Mouse (Mus musculus): ENCODE results near the gene Parp9. TPM values are rescaled to one million over a fixed set of nuclear protein-coding genes. Genes with fewer than 3 reads are reported as not detected.

Parp9 gene
- polyA plus RNA-seq, 1 experiment from 2014 or later = 8.4 TPM

DNA sequence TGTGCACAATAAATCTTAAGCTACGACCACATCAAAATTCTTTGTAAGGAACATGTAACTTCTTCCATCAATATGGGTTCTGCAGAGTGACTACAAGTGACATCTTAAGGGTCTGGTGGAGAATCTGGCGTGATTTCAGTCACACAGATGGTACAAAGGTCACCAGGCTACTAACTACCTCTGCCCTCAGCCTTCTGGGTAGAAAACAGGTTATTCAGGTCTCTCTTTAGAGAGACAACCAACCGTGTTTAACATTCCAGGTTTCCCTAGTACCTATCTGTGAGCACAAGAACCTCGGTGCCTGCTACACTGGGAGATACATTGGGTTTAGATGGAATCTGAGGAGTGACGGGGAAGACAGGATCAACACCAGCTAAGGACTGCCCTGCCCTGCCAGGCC lies 24.0 kb upstream of the Parp9 start:
- Histone ChIP-seq H3K9ac (ENCODE audit: low read length) (no peak overlapping the region), H3K4me1 (ENCODE audit: control insufficient read depth in 2 of 2, insufficient read depth in 2 of 2, low read length in 2 of 2) (peaks cover 4 to 10% of the 10 kb centered on the region in 2 experiments; a peak in 3 of 4 replicates), H3K4me2 (ENCODE audit: low read length) (no peak overlapping the region), H3K36me3 (ENCODE audit: control insufficient read depth, insufficient read depth, low read length) (no peaks in the 10 kb centered on the region), H3K27ac (replicated peaks in 1 of 2; ENCODE audit: control insufficient read depth in 1 of 2, insufficient read depth in 1 of 2, low read depth in 2 of 2, low read length in 2 of 2) (no peak overlapping the region), H3K27me3 (ENCODE audit: control insufficient read depth, insufficient read depth, low read length) (no peaks in the 10 kb centered on the region), H3K9me3 (ENCODE audit: control insufficient read depth, low read length) (no peaks in the 10 kb centered on the region), H3K4me3 (ENCODE audit: control insufficient read depth in 1 of 2, insufficient read depth in 1 of 2, low read depth in 1 of 2, low read length in 2 of 2) (no peak overlapping the region)
- 63% methylated on average over 5 of the region's 5 CpGs for WGBS
- ATAC-seq (ENCODE audit: insufficient number of reproducible peaks, insufficient read depth, low FRiP score, low read depth) = no peak

DNA sequence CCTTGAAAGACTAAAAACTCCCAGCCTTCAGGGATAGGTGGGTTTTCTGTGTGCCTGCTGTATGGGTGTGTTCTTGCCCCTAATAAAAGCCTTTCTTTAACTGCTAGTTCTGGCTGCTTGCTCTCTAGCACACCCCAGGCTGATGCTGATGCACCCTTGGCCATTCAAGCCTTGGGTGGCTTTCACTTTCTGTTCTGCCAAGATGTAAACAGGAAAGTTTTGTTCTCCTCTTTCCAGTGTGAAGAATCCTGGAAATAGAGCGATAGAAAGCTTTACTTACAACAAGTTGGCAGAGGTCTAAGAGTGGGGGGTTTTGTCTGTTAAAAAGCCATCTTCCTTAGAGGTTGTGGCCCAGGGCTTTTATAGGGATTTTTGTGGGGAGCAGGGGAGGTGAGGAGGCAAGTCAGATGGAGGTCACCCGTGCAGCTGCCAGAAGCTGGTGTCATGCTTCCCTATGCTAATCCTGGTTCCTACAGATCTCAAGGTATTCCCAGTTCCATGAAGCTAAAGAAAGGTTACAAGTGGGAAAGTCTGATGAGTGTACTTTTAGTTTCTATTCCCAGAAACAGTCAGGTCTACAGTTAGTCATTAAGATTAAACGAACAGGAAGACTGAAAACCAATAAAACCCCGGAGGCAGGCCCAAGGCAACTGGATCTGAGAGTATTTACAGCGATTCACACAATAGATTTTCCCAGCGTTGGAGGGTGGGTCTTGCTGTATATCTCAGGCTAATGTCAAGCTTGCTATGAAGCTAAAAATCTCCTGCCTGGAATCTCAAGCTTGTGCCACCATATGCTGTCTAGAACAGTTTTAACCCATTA lies 19.3 kb upstream of the Parp9 start:
- 84% methylated on average over 6 of the region's 6 CpGs for WGBS
- Histone ChIP-seq H3K36me3 (ENCODE audit: control insufficient read depth, insufficient read depth, low read length) (no peaks in the 10 kb centered on the region), H3K4me1 (ENCODE audit: control insufficient read depth in 2 of 2, insufficient read depth in 2 of 2, low read length in 2 of 2) (peaks cover 4 to 8% of the 10 kb centered on the region in 2 experiments; a peak in 3 of 4 replicates), H3K27ac (replicated peaks in 1 of 2; ENCODE audit: control insufficient read depth in 1 of 2, insufficient read depth in 1 of 2, low read depth in 2 of 2, low read length in 2 of 2) (no peak overlapping the region), H3K27me3 (ENCODE audit: control insufficient read depth, insufficient read depth, low read length) (no peaks in the 10 kb centered on the region), H3K4me3 (ENCODE audit: control insufficient read depth in 1 of 2, insufficient read depth in 1 of 2, low read depth in 1 of 2, low read length in 2 of 2) (no peak overlapping the region), H3K9ac (ENCODE audit: low read length) (no peak overlapping the region), H3K9me3 (ENCODE audit: control insufficient read depth, low read length) (no peaks in the 10 kb centered on the region), H3K4me2 (ENCODE audit: low read length) (no peak overlapping the region)
- no peak for ATAC-seq (ENCODE audit: insufficient number of reproducible peaks, insufficient read depth, low FRiP score, low read depth)

DNA sequence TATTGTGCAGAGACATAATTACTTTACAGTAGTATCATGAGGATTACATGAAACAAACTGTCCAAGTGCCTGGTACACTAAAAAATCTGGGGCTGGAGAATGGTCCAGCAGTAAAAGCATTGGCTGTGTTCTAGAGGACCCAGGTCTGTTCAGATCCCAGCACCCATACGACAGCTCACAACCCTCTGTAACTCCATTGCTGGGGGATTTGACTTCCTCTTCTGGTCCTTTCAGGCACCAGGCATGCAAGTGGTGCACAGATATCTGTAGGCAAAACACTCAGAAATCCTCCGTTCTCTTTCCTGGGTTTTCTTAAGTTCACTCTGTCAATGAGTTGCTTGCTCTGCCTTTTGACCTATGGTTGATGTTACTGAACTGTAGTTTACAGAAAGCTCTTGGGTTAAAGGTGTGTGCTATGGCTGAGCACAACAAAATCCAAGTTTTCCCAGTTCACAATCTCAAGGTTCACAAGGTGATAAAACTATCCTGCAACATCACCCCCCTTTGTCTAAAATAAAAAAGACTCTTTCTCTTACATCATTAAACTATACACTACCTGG lies 16.5 kb upstream of the Parp9 start:
- Histone ChIP-seq H3K9ac (ENCODE audit: low read length) (no peak overlapping the region), H3K4me2 (ENCODE audit: low read length) (no peak overlapping the region), H3K27me3 (ENCODE audit: control insufficient read depth, insufficient read depth, low read length) (no peaks in the 10 kb centered on the region), H3K4me1 (ENCODE audit: control insufficient read depth in 2 of 2, insufficient read depth in 2 of 2, low read length in 2 of 2) (no peaks in the 10 kb centered on the region), H3K9me3 (ENCODE audit: control insufficient read depth, low read length) (no peaks in the 10 kb centered on the region), H3K4me3 (ENCODE audit: control insufficient read depth in 1 of 2, insufficient read depth in 1 of 2, low read depth in 1 of 2, low read length in 2 of 2) (no peak overlapping the region), H3K27ac (replicated peaks in 1 of 2; ENCODE audit: control insufficient read depth in 1 of 2, insufficient read depth in 1 of 2, low read depth in 2 of 2, low read length in 2 of 2) (no peak overlapping the region), H3K36me3 (ENCODE audit: control insufficient read depth, insufficient read depth, low read length) (no peaks in the 10 kb centered on the region)
- WGBS = 81% methylated on average over 2 of the region's 2 CpGs
- ATAC-seq (ENCODE audit: insufficient number of reproducible peaks, insufficient read depth, low FRiP score, low read depth) = no peak

- Histone ChIP-seq H3K27ac (replicated peaks in 1 of 2; ENCODE audit: control insufficient read depth in 1 of 2, insufficient read depth in 1 of 2, low read depth in 2 of 2, low read length in 2 of 2) (no peak overlapping the region), H3K4me1 (ENCODE audit: control insufficient read depth in 2 of 2, insufficient read depth in 2 of 2, low read length in 2 of 2) (no peaks in the 10 kb centered on the region), H3K9me3 (ENCODE audit: control insufficient read depth, low read length) (no peaks in the 10 kb centered on the region), H3K36me3 (ENCODE audit: control insufficient read depth, insufficient read depth, low read length) (0 out of 2 replicates have a peak, but pooled peaks cover under 1% of the 10 kb centered on the region), H3K27me3 (ENCODE audit: control insufficient read depth, insufficient read depth, low read length) (no peaks in the 10 kb centered on the region), H3K4me3 (ENCODE audit: control insufficient read depth in 1 of 2, insufficient read depth in 1 of 2, low read depth in 1 of 2, low read length in 2 of 2) (no peak overlapping the region), H3K9ac (ENCODE audit: low read length) (no peak overlapping the region), H3K4me2 (ENCODE audit: low read length) (no peak overlapping the region)
- 67% methylated on average over 3 of the region's 3 CpGs for WGBS
- ATAC-seq (ENCODE audit: insufficient number of reproducible peaks, insufficient read depth, low FRiP score, low read depth) = no peak
These were observed 15.9 kb upstream of the Parp9 start for GRCm38 (mm10) chr16:35922301-35922895.

- WGBS = 80% methylated on average over 7 of the region's 7 CpGs
- H3K4me3 ChIP-seq (ENCODE audit: control insufficient read depth in 1 of 2, insufficient read depth in 1 of 2, low read depth in 1 of 2, low read length in 2 of 2) = no peak overlapping the region
- no peaks in the 10 kb centered on the region for H3K9me3 ChIP-seq (ENCODE audit: control insufficient read depth, low read length)
- H3K36me3 ChIP-seq (ENCODE audit: control insufficient read depth, insufficient read depth, low read length) = peaks cover 5% of the 10 kb centered on the region
- no peak overlapping the region for H3K27ac ChIP-seq (replicated peaks in 1 of 2; ENCODE audit: control insufficient read depth in 1 of 2, insufficient read depth in 1 of 2, low read depth in 2 of 2, low read length in 2 of 2)
- ATAC-seq (ENCODE audit: insufficient number of reproducible peaks, insufficient read depth, low FRiP score, low read depth) = no peak
- no peak overlapping the region for H3K4me2 ChIP-seq (ENCODE audit: low read length)
- H3K27me3 ChIP-seq (ENCODE audit: control insufficient read depth, insufficient read depth, low read length) = no peaks in the 10 kb centered on the region
- H3K4me1 ChIP-seq (ENCODE audit: control insufficient read depth in 2 of 2, insufficient read depth in 2 of 2, low read length in 2 of 2) = no peaks in the 10 kb centered on the region
- no peak overlapping the region for H3K9ac ChIP-seq (ENCODE audit: low read length)
These were observed 14.6 kb upstream of the Parp9 start for GRCm38 (mm10) chr16:35923546-35924198.

DNA sequence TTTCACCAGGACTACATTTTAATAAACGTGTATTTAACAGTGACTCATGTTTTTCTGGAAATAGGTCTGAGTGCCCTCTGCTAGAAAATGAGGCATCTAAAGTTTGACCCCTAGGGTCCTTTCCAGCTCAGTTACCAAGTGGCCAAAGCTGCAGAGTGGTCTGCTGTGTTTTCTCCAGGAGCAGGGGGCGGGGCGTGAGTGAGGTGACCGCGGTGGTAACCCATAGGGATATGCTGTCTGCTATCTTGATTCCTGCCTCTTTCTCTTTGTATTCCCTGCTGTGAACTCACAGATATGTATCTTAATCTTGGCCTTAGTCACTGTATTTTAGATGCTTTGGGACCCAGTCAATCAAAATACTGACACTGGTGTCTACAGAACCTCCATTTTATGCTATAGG lies 13.9 kb upstream of the Parp9 start:
- Histone ChIP-seq H3K36me3 (ENCODE audit: control insufficient read depth, insufficient read depth, low read length) (peaks cover 11% of the 10 kb centered on the region), H3K27me3 (ENCODE audit: control insufficient read depth, insufficient read depth, low read length) (no peaks in the 10 kb centered on the region), H3K27ac (replicated peaks in 1 of 2; ENCODE audit: control insufficient read depth in 1 of 2, insufficient read depth in 1 of 2, low read depth in 2 of 2, low read length in 2 of 2) (no peak overlapping the region), H3K4me2 (ENCODE audit: low read length) (no peak overlapping the region), H3K4me3 (ENCODE audit: control insufficient read depth in 1 of 2, insufficient read depth in 1 of 2, low read depth in 1 of 2, low read length in 2 of 2) (no peak overlapping the region), H3K9me3 (ENCODE audit: control insufficient read depth, low read length) (no peaks in the 10 kb centered on the region), H3K4me1 (ENCODE audit: control insufficient read depth in 2 of 2, insufficient read depth in 2 of 2, low read length in 2 of 2) (no peaks in the 10 kb centered on the region), H3K9ac (ENCODE audit: low read length) (no peak overlapping the region)
- WGBS = 83% methylated on average over 5 of the region's 5 CpGs
- ATAC-seq (ENCODE audit: insufficient number of reproducible peaks, insufficient read depth, low FRiP score, low read depth) = no peak

DNA sequence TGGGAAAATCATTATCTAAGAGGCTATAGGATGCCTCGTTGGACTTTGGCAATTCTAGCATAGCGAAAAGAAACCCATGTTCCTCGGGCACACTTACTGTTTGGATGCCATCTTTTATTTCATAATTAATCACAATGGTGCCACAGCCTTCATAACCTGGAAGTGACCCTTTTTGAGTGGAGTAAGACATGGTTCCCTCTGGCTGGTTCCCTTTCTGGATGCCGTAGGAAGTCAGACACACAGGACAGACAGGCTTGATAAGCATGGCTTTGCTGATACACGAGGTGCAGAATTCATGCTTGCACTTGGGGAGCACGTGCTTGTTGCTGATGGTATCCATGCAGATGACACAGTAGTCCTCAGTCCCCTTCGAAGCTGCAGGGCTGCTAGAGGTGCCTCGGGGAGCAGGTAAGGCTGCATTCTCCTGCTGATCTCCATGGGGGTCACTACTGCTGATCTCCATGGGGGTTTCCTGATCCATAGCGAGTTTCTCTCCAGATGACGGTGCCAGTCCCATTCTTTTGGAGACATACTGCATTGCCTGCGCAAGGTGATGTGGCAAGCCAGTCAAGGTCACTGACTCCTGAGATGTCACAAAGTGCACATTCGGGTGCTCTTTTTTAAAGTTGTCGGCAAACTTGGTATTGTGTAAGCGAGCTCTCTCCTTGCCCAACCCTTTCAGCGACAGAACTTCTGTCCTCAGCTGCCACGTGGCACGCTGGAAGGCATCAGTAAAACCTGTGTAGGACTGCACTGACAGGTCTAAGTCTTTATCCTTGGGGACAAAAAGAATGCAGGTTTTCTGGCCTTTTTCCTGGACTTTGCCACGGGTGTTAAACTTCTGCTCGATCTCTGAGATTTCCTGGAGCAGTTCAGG lies 5.9 kb upstream of the Parp9 start:
- H3K27me3 ChIP-seq (ENCODE audit: control insufficient read depth, insufficient read depth, low read length) = no peaks in the 10 kb centered on the region
- WGBS = 75% methylated on average over 19 of the region's 19 CpGs
- ATAC-seq (ENCODE audit: insufficient number of reproducible peaks, insufficient read depth, low FRiP score, low read depth) = no peak
- no peak overlapping the region for H3K4me3 ChIP-seq (ENCODE audit: control insufficient read depth in 1 of 2, insufficient read depth in 1 of 2, low read depth in 1 of 2, low read length in 2 of 2)
- no peak overlapping the region for H3K27ac ChIP-seq (replicated peaks in 1 of 2; ENCODE audit: control insufficient read depth in 1 of 2, insufficient read depth in 1 of 2, low read depth in 2 of 2, low read length in 2 of 2)
- H3K9ac ChIP-seq (ENCODE audit: low read length) = no peak overlapping the region
- H3K9me3 ChIP-seq (ENCODE audit: control insufficient read depth, low read length) = no peaks in the 10 kb centered on the region
- no peaks in the 10 kb centered on the region for H3K4me1 ChIP-seq (ENCODE audit: control insufficient read depth in 2 of 2, insufficient read depth in 2 of 2, low read length in 2 of 2)
- peaks cover 31% of the 10 kb centered on the region for H3K36me3 ChIP-seq (ENCODE audit: control insufficient read depth, insufficient read depth, low read length)
- no peak overlapping the region for H3K4me2 ChIP-seq (ENCODE audit: low read length)
